Mouse (Mus musculus) adrenal gland, postnatal 25 days (tissue): ENCODE results near the gene Tmem30c. TPM values are rescaled to one million over a fixed set of nuclear protein-coding genes. Genes with fewer than 3 reads are reported as not detected.

ENCODE experiments used
- DNase-seq: peaks from one replicate; pipeline ENCODE4 v3.0.0; 2021; ENCODE audit warnings: mixed read lengths
- total RNA-seq: library from RNA; stranded (reverse); gene quantifications from 2 replicates; pipeline ENCODE4 v1.2.3, GENCODE M21; 2021

Gene Tmem30c
- total RNA-seq, 1 experiment from 2014 or later = not detected

- no peak for DNase-seq
Observed at GRCm38 (mm10) chr16:57295216-57295934, 2.7 kb upstream of the Tmem30c start.

- DNase-seq = no peak
Observed at GRCm38 (mm10) chr16:57292296-57292695, 369 bp downstream of the Tmem30c start.

GRCm38 (mm10) chr16:57291696-57292095 is 969 bp downstream of the Tmem30c start:
- DNase-seq = no peak

- no peak for DNase-seq
Observed at GRCm38 (mm10) chr16:57281417-57281816, 11.2 kb downstream of the Tmem30c start.

GRCm38 (mm10) chr16:57280221-57281217 is 12.1 kb downstream of the Tmem30c start:
- no peak for DNase-seq

GRCm38 (mm10) chr16:57278976-57279626 is 13.6 kb downstream of the Tmem30c start:
- no peak for DNase-seq

- no peak for DNase-seq
Observed at GRCm38 (mm10) chr16:57269751-57270150, 22.9 kb downstream of the Tmem30c start.

- no peak for DNase-seq
Observed at GRCm38 (mm10) chr16:57268058-57268841, 24.4 kb downstream of the Tmem30c start.

GRCm38 (mm10) chr16:57267068-57267467 is 25.6 kb downstream of the Tmem30c start:
- no peak for DNase-seq

- no peak for DNase-seq
Observed at GRCm38 (mm10) chr16:57260152-57260551, 32.5 kb downstream of the Tmem30c start.

GRCm38 (mm10) chr16:57259356-57260083 is 33.1 kb downstream of the Tmem30c start:
- DNase-seq = no peak

GRCm38 (mm10) chr16:57251589-57252421 is 40.9 kb downstream of the Tmem30c start:
- DNase-seq = no peak

GRCm38 (mm10) chr16:57250991-57251390 is 41.7 kb downstream of the Tmem30c start:
- no peak for DNase-seq

- DNase-seq = no peak
Observed at GRCm38 (mm10) chr16:57247464-57247863, 45.2 kb downstream of the Tmem30c start.

GRCm38 (mm10) chr16:57246596-57246995 is 46.1 kb downstream of the Tmem30c start:
- no peak for DNase-seq

GRCm38 (mm10) chr16:57243858-57244248 is 48.8 kb downstream of the Tmem30c start:
- DNase-seq = peak; percentile 85

- no peak for DNase-seq
Observed at GRCm38 (mm10) chr16:57243205-57243857, 49.3 kb downstream of the Tmem30c start.

- DNase-seq = no peak
Observed at GRCm38 (mm10) chr16:57242857-57243204, 49.8 kb downstream of the Tmem30c start.

- DNase-seq = no peak
Observed at GRCm38 (mm10) chr16:57235871-57236510, 56.7 kb downstream of the Tmem30c start.
